Mouse (Mus musculus): ENCODE data around the gene Fstl5. TPM values are rescaled to one million over a fixed set of nuclear protein-coding genes. Genes with fewer than 3 reads are reported as not detected.
"Not testable (repeated sequence)": the region's sequence is repeated elsewhere in the genome, so short reads cannot be mapped to it uniquely, and the experiment has no call there.

Gene Fstl5
- total RNA-seq, 2 experiments from 2014 or later, result 0.21 TPM; not detected in 1

GRCm38 (mm10) chr3:76468147-76468546, 394.1 kb downstream of the Fstl5 start:
- DNase-seq (ENCODE audit: low spot score), result no peak
- intact Hi-C loops (cut with DNase I), result no loop called here

GRCm38 (mm10) chr3:76507891-76508290, 433.8 kb downstream of the Fstl5 start:
- not testable (repeated sequence) for DNase-seq (ENCODE audit: low spot score)

GRCm38 (mm10) chr3:76508811-76509210, 434.7 kb downstream of the Fstl5 start:
- DNase-seq (ENCODE audit: low spot score), result no peak
- intact Hi-C loops (cut with DNase I), result no loop called here

More at GRCm38 (mm10) chr3:76507891-76508290, 433.8 kb downstream of the Fstl5 start:
- intact Hi-C loops (cut with DNase I), result not testable (repeated sequence)

- intact Hi-C loops (cut with DNase I), result no loop called here
- no peak for DNase-seq (ENCODE audit: low spot score)
These were observed 493.3 kb downstream of the Fstl5 start for GRCm38 (mm10) chr3:76567346-76567745.

GRCm38 (mm10) chr3:76572478-76572877, 498.4 kb downstream of the Fstl5 start:
- no peak for DNase-seq (ENCODE audit: low spot score)
- intact Hi-C loops (cut with DNase I), result no loop called here

DNA sequence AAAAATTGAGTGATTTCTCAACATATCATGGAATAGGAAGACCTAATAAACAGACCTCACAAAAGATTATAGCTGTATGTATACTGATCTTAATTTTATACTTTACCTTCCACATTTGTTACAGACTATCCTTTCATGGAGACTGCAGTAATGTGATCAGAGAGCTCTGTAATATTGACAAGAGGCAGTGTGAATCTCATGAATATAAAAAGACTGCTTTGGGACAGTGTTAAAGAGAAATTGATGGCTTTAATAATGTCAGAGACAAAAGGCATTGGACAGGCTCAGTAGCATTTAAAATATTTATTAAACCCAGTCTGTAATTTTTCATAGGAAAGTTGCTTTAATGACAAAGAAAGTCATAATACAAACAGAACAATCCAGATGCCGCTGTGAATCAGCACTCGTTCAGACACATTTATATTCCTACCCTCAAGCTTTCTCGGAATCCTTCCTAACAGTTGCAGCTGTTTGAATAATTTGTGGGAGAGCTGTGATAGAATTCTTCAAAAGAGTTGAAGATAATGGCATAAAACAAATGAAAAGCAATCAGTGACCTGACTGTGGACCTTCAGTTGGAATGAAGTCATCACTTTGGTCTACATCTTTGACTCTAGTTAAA, 499.0 kb downstream of the Fstl5 start:
- intact Hi-C loops (cut with DNase I), result no loop called here
- DNase-seq (ENCODE audit: low spot score), result no peak

DNA sequence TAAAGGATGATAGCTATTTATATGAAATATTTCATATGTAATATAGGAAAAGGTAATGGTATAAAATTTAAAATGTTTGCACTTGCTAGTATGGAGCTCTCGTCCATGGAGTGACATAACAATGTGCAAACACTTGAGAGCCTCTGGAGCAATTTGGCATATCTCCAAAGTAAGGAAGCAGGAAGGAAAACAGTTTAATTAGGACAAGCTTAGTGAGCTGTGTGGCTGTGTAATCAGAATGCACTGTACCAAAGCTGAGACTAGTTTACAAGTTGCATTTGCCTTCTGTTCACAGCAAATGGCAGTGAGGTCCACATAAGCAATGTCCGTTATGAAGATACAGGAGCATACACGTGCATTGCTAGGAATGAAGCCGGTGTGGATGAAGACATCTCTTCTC, 519.1 kb downstream of the Fstl5 start:
- DNase-seq (ENCODE audit: low spot score), result no peak

DNA sequence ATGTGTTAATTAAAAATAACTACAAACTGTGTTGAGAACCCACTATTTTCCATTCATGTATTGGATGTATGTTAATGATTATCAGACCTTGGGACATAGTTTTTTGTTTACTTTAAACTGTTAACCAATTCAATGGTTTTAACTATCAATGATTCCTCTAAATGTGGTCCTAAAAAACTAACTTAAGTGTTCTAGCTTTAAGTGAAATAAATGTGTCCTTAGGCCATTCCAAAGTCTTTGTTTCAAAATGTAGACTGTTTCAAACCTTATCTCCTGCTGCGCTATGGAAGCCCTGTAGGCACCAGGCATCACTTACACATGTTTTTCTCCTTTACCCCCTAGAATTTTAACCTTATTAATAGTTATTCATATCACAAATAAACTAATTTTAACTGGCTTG, 546.0 kb downstream of the Fstl5 start:
- no peak for DNase-seq (ENCODE audit: low spot score)
- intact Hi-C loops (cut with DNase I), result no loop called here

More for the DNA sequence above, 519.1 kb downstream of the Fstl5 start:
- intact Hi-C loops (cut with DNase I), result no loop called here

GRCm38 (mm10) chr3:76654243-76654642, 580.2 kb downstream of the Fstl5 start:
- intact Hi-C loops (cut with DNase I), result no loop called here
- DNase-seq (ENCODE audit: low spot score), result no peak

DNA sequence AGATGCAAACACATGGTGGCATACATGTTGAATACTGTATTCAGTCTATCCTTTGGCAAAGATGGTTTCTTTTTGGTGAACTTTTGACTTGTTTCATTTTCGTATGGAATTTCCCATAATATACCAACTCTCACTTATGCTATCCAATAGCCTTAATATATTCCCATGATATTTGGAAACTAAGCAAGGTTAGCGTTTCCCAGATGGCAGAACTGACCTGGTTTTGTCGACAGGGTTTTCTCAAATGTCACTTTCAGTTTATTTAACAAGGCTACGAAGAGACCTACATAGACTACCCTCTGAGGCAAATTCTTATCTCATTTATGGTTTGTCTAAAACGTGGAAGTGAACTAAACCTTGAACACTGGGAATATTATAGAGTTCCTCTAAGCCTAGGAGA, 596.8 kb downstream of the Fstl5 start:
- DNase-seq (ENCODE audit: low spot score), result no peak
- intact Hi-C loops (cut with DNase I), result no loop called here

DNA sequence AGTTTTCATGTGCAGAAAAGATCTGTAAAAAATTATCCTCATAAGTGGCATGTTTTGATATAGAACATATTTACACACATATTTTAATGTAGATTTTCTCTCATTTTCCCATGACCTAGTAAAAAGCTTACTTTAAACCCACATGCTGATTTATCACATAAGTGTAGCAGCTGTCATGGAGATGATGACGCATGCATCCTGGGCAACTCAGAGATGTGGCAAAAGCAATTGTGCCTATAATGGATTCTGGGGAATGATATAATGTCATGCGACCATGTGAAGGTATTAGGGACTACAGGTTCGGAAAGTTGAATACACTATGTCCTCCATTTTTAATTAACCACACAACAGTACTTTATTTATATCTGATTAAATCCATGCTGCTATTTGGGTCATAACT, 601.9 kb downstream of the Fstl5 start:
- DNase-seq (ENCODE audit: low spot score), result no peak
- intact Hi-C loops (cut with DNase I), result no loop called here

GRCm38 (mm10) chr3:76679853-76680545, 605.9 kb downstream of the Fstl5 start:
- intact Hi-C loops (cut with DNase I), result no loop called here
- no peak for DNase-seq (ENCODE audit: low spot score)

DNA sequence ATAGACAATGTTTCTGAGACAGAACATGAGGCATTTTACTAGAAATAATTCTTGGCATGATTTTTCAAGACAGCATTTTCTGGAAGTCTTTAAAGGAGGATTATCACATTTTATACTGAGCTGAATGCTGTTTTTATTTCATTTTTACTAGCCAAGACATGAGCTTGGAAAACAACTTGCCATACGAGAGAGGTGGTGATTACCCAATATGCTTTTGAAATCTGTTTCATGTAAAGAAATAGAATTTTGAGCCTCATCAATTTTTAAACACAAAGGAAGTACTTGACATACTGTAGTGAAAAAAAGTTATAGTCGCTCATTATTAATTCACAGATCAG, 606.4 kb downstream of the Fstl5 start:
- intact Hi-C loops (cut with DNase I), result no loop called here
- DNase-seq (ENCODE audit: low spot score), result no peak

DNA sequence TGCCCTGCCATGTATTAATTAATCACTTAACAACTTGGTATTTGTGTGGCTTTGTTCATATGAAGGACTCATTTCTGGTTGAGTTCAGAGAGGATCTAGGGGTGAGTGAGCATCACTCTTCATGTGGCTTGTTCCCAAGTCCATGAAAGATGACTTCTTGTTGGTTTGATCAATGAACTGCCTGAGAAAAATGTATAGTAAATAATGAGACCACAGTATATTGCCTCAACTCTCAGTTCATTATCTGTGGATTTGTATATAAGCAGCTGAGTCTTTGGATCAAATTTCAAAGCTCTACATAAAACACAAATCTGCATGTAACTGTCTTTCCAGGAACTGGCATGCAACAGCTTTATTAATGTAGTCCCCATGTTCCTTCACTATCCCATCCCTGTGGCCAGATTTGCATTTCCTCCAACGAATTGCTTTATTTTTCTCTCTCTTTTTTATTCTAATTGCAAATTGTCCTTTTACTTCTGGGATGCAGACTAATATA, 623.1 kb downstream of the Fstl5 start:
- intact Hi-C loops (cut with DNase I), result no loop called here
- no peak for DNase-seq (ENCODE audit: low spot score)

DNA sequence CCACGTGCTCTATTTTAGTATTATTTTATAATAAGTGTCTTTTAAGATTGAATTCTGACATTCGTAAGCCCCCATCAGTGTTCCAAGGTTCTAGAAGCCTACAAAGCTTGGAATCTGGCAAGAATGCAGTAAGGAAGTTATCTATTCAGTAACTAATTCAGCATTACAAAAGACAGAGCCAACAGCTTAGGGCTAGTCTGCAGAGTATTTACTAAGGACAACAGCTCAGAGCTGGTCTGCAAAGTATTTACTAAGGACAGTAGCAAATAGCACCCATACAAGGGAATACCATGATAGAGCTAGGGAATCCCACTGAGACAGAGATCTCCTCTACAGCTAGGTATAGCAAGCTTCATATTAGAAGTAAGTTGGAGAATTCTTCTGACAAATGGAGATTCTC, 665.2 kb downstream of the Fstl5 start:
- DNase-seq (ENCODE audit: low spot score), result no peak
- intact Hi-C loops (cut with DNase I), result no loop called here

Other genes starting within 250 kb of the Fstl5 start
- gene Golim4, start 117.3 kb upstream of the Fstl5 start, total RNA-seq (2021), result 10 to 100 TPM; 15.3 to 22.8 TPM

Measured in heart, postnatal 25 days (tissue).